In the genomic region with DNA sequence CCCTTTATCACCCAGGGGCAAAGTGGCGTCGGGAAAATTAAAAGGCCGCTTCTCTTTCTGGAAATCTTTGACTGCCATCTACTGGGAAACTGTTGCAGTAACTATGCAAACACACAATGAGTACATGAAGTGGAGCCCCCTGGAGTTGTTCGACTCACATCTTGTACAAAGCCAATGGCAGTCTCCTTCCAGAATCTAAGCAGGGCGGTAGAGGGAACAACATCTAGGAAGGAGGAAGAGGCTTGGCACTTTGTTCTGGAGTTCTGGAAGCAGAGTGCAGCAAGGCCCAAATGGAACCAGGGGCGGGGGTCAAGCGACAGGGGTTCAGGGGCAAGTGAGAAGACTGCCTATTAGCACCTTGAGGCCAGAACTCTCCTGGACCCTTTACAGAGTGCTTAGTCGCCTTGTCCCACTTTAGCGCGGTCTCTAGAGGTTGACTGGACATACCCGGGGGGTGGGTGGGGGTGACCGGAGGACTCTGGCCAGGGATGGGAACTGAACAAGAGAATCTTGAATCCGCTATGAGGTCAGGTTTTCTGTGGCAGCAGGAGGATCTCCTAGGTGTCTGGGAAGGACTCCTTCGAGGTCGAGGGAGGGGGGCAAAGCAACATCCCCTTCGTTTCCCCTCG, we compare ENCODE assay signal across 8 mouse cellular contexts. TPM values are rescaled to one million over a fixed set of nuclear protein-coding genes. Genes with fewer than 3 reads are reported as not detected.
DNase-seq lines count a peak whose midpoint lies in the region; ATAC-seq lines count a peak whose summit lies in the region.

No protein-coding gene starts in this region.

- peaks cover 21% of the 10 kb centered on the region for H3K36me3 ChIP-seq in embryonic facial prominence, embryonic 10.5 days (replicated peaks)
- peaks cover 20% of the 10 kb centered on the region for H3K36me3 ChIP-seq in hindbrain, embryonic 10.5 days
- peaks cover 2% of the 10 kb centered on the region; the same call in 1 of the 2 replicates for H3K36me3 ChIP-seq in limb, embryonic 11.5 days (ENCODE audit: control insufficient read depth, insufficient read depth, low read length)
- H3K36me3 ChIP-seq in midbrain, embryonic 16.5 days (ENCODE audit: control insufficient read depth, insufficient read depth, low read length): no peaks in the 10 kb centered on the region

- H3K9me3 ChIP-seq in embryonic facial prominence, embryonic 10.5 days: no peaks in the 10 kb centered on the region
- H3K9me3 ChIP-seq in hindbrain, embryonic 10.5 days: no peaks in the 10 kb centered on the region
- H3K9me3 ChIP-seq in limb, embryonic 11.5 days (ENCODE audit: control insufficient read depth, low read length): no peaks in the 10 kb centered on the region
- no peaks in the 10 kb centered on the region for H3K9me3 ChIP-seq in midbrain, embryonic 16.5 days (replicated peaks; ENCODE audit: control insufficient read depth, low read length, poor library complexity, severe bottlenecking)

- under 1% methylated on average over 17 of the region's 17 CpGs for WGBS in embryonic facial prominence, embryonic 10.5 days
- WGBS in hindbrain, embryonic 10.5 days: 1% methylated on average over 17 of the region's 17 CpGs
- WGBS in limb, embryonic 11.5 days: under 1% methylated on average over 17 of the region's 17 CpGs
- WGBS in midbrain, embryonic 16.5 days: 2% methylated on average over 17 of the region's 17 CpGs

- H3K4me1 ChIP-seq in embryonic facial prominence, embryonic 10.5 days: peaks cover 69% of the 10 kb centered on the region
- peaks cover 74% of the 10 kb centered on the region for H3K4me1 ChIP-seq in hindbrain, embryonic 10.5 days (replicated peaks)
- peaks cover 27% of the 10 kb centered on the region for H3K4me1 ChIP-seq in limb, embryonic 11.5 days (ENCODE audit: control insufficient read depth, insufficient read depth, low read length)
- H3K4me1 ChIP-seq in midbrain, embryonic 16.5 days (ENCODE audit: control insufficient read depth, insufficient read depth, low read length): peaks cover 5% of the 10 kb centered on the region

- H3K4me2 ChIP-seq in limb, embryonic 11.5 days (ENCODE audit: low read depth, severe bottlenecking): peak overlapping the region; percentile 92
- peak overlapping the region; percentile 98 for H3K4me2 ChIP-seq in midbrain, embryonic 16.5 days (ENCODE audit: low read length)

- H3K4me3 ChIP-seq in embryonic facial prominence, embryonic 10.5 days: peak overlapping the region; percentile 89
- peak overlapping the region; percentile 80 for H3K4me3 ChIP-seq in hindbrain, embryonic 10.5 days
- H3K4me3 ChIP-seq in limb, embryonic 11.5 days (ENCODE audit: low read depth, low read length): peak overlapping the region; percentile 94
- peak overlapping the region; percentile 53 for H3K4me3 ChIP-seq in midbrain, embryonic 16.5 days (ENCODE audit: low read depth, low read length)

- peak overlapping the region; percentile 94 for H3K9ac ChIP-seq in limb, embryonic 11.5 days (ENCODE audit: low read length)
- peak overlapping the region; percentile 79 for H3K9ac ChIP-seq in midbrain, embryonic 16.5 days (ENCODE audit: low read depth, low read length)

- H3K27me3 ChIP-seq in embryonic facial prominence, embryonic 10.5 days (replicated peaks; ENCODE audit: low read depth, poor library complexity, severe bottlenecking): no peaks in the 10 kb centered on the region
- H3K27me3 ChIP-seq in hindbrain, embryonic 10.5 days (ENCODE audit: insufficient read depth, poor library complexity, severe bottlenecking): no peaks in the 10 kb centered on the region
- no peaks in the 10 kb centered on the region for H3K27me3 ChIP-seq in limb, embryonic 11.5 days (ENCODE audit: control insufficient read depth, insufficient read depth, low read length)
- H3K27me3 ChIP-seq in midbrain, embryonic 16.5 days (ENCODE audit: control insufficient read depth, insufficient read depth, low read depth, low read length): no peaks in the 10 kb centered on the region

- peak overlapping the region; percentile 98 for H3K27ac ChIP-seq in embryonic facial prominence, embryonic 10.5 days (replicated peaks)
- peak overlapping the region; percentile 98 for H3K27ac ChIP-seq in hindbrain, embryonic 10.5 days
- H3K27ac ChIP-seq in limb, embryonic 11.5 days (replicated peaks; ENCODE audit: low read depth, low read length): peak overlapping the region; percentile 91
- peak overlapping the region; percentile 53 for H3K27ac ChIP-seq in midbrain, embryonic 16.5 days (ENCODE audit: low read length)

- ATAC-seq in cerebellum, adult (ENCODE audit: insufficient number of reproducible peaks, low FRiP score, low TSS enrichment): no peak
- ATAC-seq in limb, embryonic 11.5 days (ENCODE audit: insufficient number of reproducible peaks, low FRiP score, low TSS enrichment, low read depth): peak; percentile 22; the same call in 1 of the 2 replicates
- peak; percentile 26; the same call in 1 of the 2 replicates for ATAC-seq in midbrain, embryonic 16.5 days

- peak; percentile 66 to 73 for DNase-seq in cerebellum, postnatal 10 days
- DNase-seq in CD4-positive helper T cell, adult 2 months (ENCODE audit: low read depth, low spot score): peak; percentile 51
- DNase-seq in embryonic facial prominence, embryonic 10.5 days (ENCODE audit: low spot score): peak; percentile 69
- peak; percentile 69 for DNase-seq in hindbrain, embryonic 10.5 days (ENCODE audit: low spot score)
- peak; percentile 79 for DNase-seq in limb, embryonic 11.5 days (ENCODE audit: low spot score)
- DNase-seq in frontal cortex, postnatal 14 days (ENCODE audit: low spot score in 2 of 2): no peak

RNA-seq across cellular contexts. Expression of gene Igfbp4, which starts 0.6 kb away (rescaled TPM):
- polyA plus RNA-seq in embryonic facial prominence, embryonic 10.5 days (2016; fragmentation: Nextera tagmentation; extraction: Ambion mirVana): 658 and 684 TPM in 2 replicates
- polyA plus RNA-seq in hindbrain, embryonic 10.5 days (2016; fragmentation: Nextera tagmentation; extraction: Ambion mirVana): 424 and 437 TPM in 2 replicates
- polyA plus RNA-seq in limb, embryonic 11.5 days (2014; fragmentation: Nextera tagmentation; extraction: Ambion mirVana): 799 and 884 TPM in 2 replicates
- 117 and 119 TPM in 2 replicates for polyA plus RNA-seq in midbrain, embryonic 16.5 days (2015; fragmentation: Nextera tagmentation; extraction: Ambion mirVana)

RNA-seq across cellular contexts. Expression of gene Top2a, which starts 16.5 kb away (rescaled TPM):
- polyA plus RNA-seq in embryonic facial prominence, embryonic 10.5 days (2016; fragmentation: Nextera tagmentation; extraction: Ambion mirVana): 332 and 336 TPM in 2 replicates
- 225 and 320 TPM in 2 replicates for polyA plus RNA-seq in hindbrain, embryonic 10.5 days (2016; fragmentation: Nextera tagmentation; extraction: Ambion mirVana)
- 422 and 448 TPM in 2 replicates for polyA plus RNA-seq in limb, embryonic 11.5 days (2014; fragmentation: Nextera tagmentation; extraction: Ambion mirVana)
- polyA plus RNA-seq in midbrain, embryonic 16.5 days (2015; fragmentation: Nextera tagmentation; extraction: Ambion mirVana): 20.4 and 29.1 TPM in 2 replicates

RNA-seq across cellular contexts. Expression of gene Tns4, which starts 48.6 kb away (rescaled TPM):
- polyA plus RNA-seq in embryonic facial prominence, embryonic 10.5 days (2016; fragmentation: Nextera tagmentation; extraction: Ambion mirVana): 0.96 and 1.0 TPM in 2 replicates
- polyA plus RNA-seq in hindbrain, embryonic 10.5 days (2016; fragmentation: Nextera tagmentation; extraction: Ambion mirVana): 0.67 and 1.0 TPM in 2 replicates
- 1.2 and 1.6 TPM in 2 replicates for polyA plus RNA-seq in limb, embryonic 11.5 days (2014; fragmentation: Nextera tagmentation; extraction: Ambion mirVana)
- 0.04 and 0.09 TPM in 2 replicates for polyA plus RNA-seq in midbrain, embryonic 16.5 days (2015; fragmentation: Nextera tagmentation; extraction: Ambion mirVana)

RNA-seq across cellular contexts. Expression of gene Gjd3, which starts 57.6 kb away (rescaled TPM):
- polyA plus RNA-seq in embryonic facial prominence, embryonic 10.5 days (2016; fragmentation: Nextera tagmentation; extraction: Ambion mirVana): 0.25 TPM in 1 of 2 replicates, not detected in the other
- polyA plus RNA-seq in hindbrain, embryonic 10.5 days (2016; fragmentation: Nextera tagmentation; extraction: Ambion mirVana): 0.44 TPM in 1 of 2 replicates, not detected in the other
- polyA plus RNA-seq in limb, embryonic 11.5 days (2014; fragmentation: Nextera tagmentation; extraction: Ambion mirVana): 0.40 TPM in 1 of 2 replicates, not detected in the other
- 1.0 and 1.9 TPM in 2 replicates for polyA plus RNA-seq in midbrain, embryonic 16.5 days (2015; fragmentation: Nextera tagmentation; extraction: Ambion mirVana)

Comparison
In these comparisons a context has a peak if more than half of its experiments do, and no peak if none do; other contexts are left out.
1. DNase-seq: peak in cerebellum, postnatal 10 days (2 of 2), CD4-positive helper T cell, adult 2 months (single experiment), embryonic facial prominence, embryonic 10.5 days (single experiment), hindbrain, embryonic 10.5 days (single experiment) and limb, embryonic 11.5 days (single experiment); none in frontal cortex, postnatal 14 days (0 of 2).
2. Peak in every context shown above with its lines, with median percentiles within 50 percentile points of each other: H3K27ac ChIP-seq and H3K4me3 ChIP-seq.